Mouse (Mus musculus) kidney, embryonic 16.5 days (tissue): Measurements from ENCODE around the gene Ide. TPM values are rescaled to one million over a fixed set of nuclear protein-coding genes. Genes with fewer than 3 reads are reported as not detected.

Source experiments
- ATAC-seq: fragments of 200-750 bp; cut with Nextera tagmentation; 2 replicates; pipeline ENCODE4 v1.8.0; 2017; ENCODE audit warnings: moderate TSS enrichment; ENCODE audit not compliant: low FRiP score, low TSS enrichment
- H3K27ac ChIP-seq: fragments of 300-500 bp; sonication (generic); 2 replicates; pipeline ENCODE4 v1.5.1; 2014; ENCODE audit warnings: low read length
- H3K27me3 ChIP-seq: fragments of 300-500 bp; sonication (generic); 2 replicates; pipeline ENCODE4 v1.6.1; 2014; ENCODE audit warnings: low read length, control low read depth, mixed read lengths; ENCODE audit not compliant: insufficient read depth
- H3K36me3 ChIP-seq: fragments of 300-500 bp; sonication (generic); 2 replicates; pipeline ENCODE4 v1.6.1; 2014; ENCODE audit warnings: low read length, control low read depth, mixed read lengths; ENCODE audit not compliant: insufficient read depth
- H3K4me1 ChIP-seq: fragments of 300-500 bp; sonication (generic); 2 replicates; pipeline ENCODE4 v1.6.1; 2014; ENCODE audit warnings: low read length, control low read depth, mixed read lengths; ENCODE audit not compliant: insufficient read depth
- H3K4me2 ChIP-seq: fragments of 300-500 bp; sonication (generic); replicated peaks from 2 replicates; pipeline ENCODE4 v1.6.1; 2014; ENCODE audit warnings: low read depth, low read length
- H3K4me3 ChIP-seq: fragments of 300-500 bp; sonication (generic); 2 replicates; pipeline ENCODE4 v1.5.1; 2014; ENCODE audit warnings: mild to moderate bottlenecking, low read length
- H3K9ac ChIP-seq: fragments of 300-500 bp; sonication (generic); replicated peaks from 2 replicates; pipeline ENCODE4 v1.6.1; 2014; ENCODE audit warnings: low read length
- H3K9me3 ChIP-seq: fragments of 300-500 bp; sonication (generic); 2 replicates; pipeline ENCODE4 v1.6.1; 2016; ENCODE audit warnings: low read length, control low read depth
- WGBS: fragments of 180-500 bp; shearing (Covaris S2); extraction: QIAGEN DNeasy Blood & Tissue Kit; methylation state at CpG from one replicate; pipeline ENCODE4 v1.1.7; 2014; 5-methylcytosine and 5-hydroxymethylcytosine counted together
- polyA plus RNA-seq: library from polyadenylated mRNA; unstranded; fragments of >200 nt; fragmentation: Nextera tagmentation; extraction: Ambion mirVana; gene quantifications from 2 replicates; pipeline ENCODE4 v1.2.1, GENCODE M21; 2015

Gene Ide
- 55.8 and 58.2 TPM in 2 replicates for polyA plus RNA-seq

DNA sequence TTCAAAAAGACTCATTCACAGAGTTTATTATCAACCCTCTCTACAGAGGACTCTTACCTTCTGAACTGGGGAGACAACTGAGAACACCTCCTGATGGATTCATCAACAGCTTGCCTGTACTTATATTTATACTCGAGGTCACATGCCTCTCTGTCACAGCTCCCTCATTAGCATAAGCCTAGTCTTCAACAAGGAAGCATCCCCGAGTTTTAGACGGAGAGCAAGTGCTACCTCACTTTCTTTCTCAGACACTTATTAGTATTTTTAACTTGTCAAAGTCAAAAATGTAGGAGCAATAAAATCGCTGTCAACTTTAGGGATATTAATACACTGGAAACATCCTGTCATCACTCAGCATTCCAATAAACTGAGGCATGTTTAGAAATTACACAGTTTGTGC, at the start of gene Ide:
Ide (minus strand) TSS at position 101 of the 400 bp plus-strand sequence.
- WGBS, result 76% methylated on average over 4 of the region's 4 CpGs
- no peak within 1 kb of the TSS for H3K4me3 ChIP-seq

DNA sequence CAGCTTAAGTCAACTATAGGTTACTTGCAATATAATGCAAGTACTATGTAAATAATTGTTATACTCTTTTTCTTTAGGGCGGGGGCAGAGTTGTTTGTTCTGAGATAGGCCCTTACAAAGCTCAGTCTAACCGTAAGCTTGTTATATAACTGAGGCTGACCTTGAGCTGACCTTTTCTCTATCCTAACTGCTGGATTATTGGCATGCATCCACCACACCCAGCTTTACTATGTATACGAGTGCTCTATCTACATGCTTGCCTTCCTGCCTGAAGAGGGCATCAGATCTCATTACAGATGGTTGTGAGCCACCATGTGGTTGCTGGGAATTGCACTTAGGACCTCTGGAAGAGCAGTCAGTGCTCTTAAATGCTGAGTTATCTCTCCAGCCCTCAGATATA, 48.5 kb upstream of the Ide start:
- no peak overlapping the region for H3K9ac ChIP-seq

More for the DNA sequence above, at the start of gene Ide:
- H3K9ac ChIP-seq, result no peak within 1 kb of the TSS
- H3K4me1 ChIP-seq, result peaks cover 17% of the 10 kb centered on the region
- no peaks in the 10 kb centered on the region for H3K9me3 ChIP-seq
- no peak for ATAC-seq
- H3K4me2 ChIP-seq, result no peak within 1 kb of the TSS
- H3K36me3 ChIP-seq, result no peaks in the 10 kb centered on the region
- no peak within 1 kb of the TSS for H3K27ac ChIP-seq
- no peaks in the 10 kb centered on the region for H3K27me3 ChIP-seq

DNA sequence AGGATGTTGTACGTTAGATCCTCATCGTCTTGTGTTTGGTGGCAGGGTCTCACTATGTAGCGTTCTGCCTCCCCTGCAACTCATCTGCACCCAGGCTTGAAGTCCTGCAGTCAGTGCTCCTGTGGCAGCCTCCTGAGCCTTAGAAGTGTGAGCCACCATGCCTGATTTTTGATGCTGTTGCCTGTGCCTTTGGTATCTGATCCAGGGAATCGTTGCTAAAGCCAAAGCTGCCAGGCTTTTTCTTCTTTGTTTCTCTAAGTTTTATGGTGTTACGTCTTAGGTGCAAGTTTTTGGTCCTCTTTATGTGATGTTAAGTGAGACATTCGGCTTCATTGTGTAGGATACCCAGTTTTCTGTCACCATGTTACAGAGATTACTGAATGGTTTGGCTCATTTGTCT, 41.2 kb upstream of the Ide start:
- H3K4me2 ChIP-seq, result no peak overlapping the region; the same call in 1 of the 2 replicates
- H3K9ac ChIP-seq, result 0 out of 2 replicates have a peak overlapping the region, but pooled peaks have one; percentile 16
- no peaks in the 10 kb centered on the region for H3K27me3 ChIP-seq
- WGBS, result 73% methylated on average over 6 of the region's 6 CpGs
- peak overlapping the region; percentile 4; the same call in 1 of the 2 replicates for H3K4me3 ChIP-seq
- no peaks in the 10 kb centered on the region for H3K9me3 ChIP-seq
- H3K4me1 ChIP-seq, result peaks cover 27% of the 10 kb centered on the region
- ATAC-seq, result no peak
- no peaks in the 10 kb centered on the region for H3K36me3 ChIP-seq
- H3K27ac ChIP-seq, result no peak overlapping the region

More for the DNA sequence above, 48.5 kb upstream of the Ide start:
- H3K27me3 ChIP-seq, result no peaks in the 10 kb centered on the region
- H3K9me3 ChIP-seq, result no peaks in the 10 kb centered on the region
- no peak overlapping the region for H3K4me3 ChIP-seq
- H3K27ac ChIP-seq, result no peak overlapping the region
- WGBS, result 80% methylated on average over 3 of the region's 3 CpGs
- no peaks in the 10 kb centered on the region for H3K4me1 ChIP-seq
- H3K4me2 ChIP-seq, result no peak overlapping the region
- H3K36me3 ChIP-seq, result peaks cover 35% of the 10 kb centered on the region
- no peak for ATAC-seq

DNA sequence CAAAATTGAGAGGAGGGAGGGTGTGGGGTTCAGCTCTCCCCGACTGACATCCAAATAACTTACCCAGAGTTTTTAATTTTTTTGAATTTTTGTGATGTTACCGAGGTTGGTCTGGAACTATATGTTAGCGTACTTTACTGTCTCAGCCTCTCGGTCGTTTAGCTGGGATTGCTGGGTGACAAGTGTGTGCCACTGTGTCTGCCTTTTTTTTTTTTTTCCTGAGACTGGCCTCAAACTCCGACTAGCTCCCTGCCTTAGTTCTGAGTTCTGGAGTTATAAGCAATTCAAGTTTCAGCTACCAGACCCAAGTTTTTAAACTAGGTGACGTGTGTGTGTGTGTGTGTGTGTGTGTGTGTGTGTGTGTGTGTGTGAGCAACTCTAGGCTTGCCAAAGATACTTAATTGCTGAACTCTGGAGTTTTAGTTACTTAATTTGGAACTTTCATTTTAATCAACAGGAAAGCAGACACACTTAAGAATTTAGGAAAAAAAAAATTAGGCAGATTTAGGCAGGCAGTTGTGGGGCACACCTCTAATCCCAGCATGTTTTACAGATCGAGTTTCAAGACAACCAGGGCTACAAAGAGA, 39.8 kb upstream of the Ide start:
- 15% methylated on average over 8 of the region's 8 CpGs for WGBS
- no peaks in the 10 kb centered on the region for H3K27me3 ChIP-seq
- H3K27ac ChIP-seq, result no peak overlapping the region
- peak overlapping the region; percentile 72 for H3K4me2 ChIP-seq
- H3K4me1 ChIP-seq, result peaks cover 27% of the 10 kb centered on the region
- H3K4me3 ChIP-seq, result peak overlapping the region; percentile 98
- no peaks in the 10 kb centered on the region for H3K36me3 ChIP-seq
- H3K9me3 ChIP-seq, result no peaks in the 10 kb centered on the region
- no peak for ATAC-seq
- peak overlapping the region; percentile 50 for H3K9ac ChIP-seq

DNA sequence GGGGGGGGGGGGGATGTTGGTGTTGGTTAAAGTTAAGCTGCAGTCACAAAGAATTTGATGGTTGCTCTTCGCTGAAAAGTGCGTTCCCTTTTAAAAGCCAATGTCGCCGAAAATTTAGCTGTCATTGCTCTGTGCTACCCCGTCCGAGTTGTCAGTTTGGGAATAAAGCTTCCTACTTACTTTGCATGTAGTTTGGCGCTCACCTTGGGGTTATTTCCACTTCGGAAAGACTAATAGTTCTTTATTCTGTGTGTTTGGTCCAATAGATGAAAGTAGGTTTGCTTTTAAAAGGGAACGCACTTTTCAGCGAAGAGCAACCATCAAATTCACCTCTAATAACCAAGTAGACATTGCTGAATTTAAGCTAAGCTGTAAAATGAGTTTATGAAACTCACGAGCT, 39.2 kb upstream of the Ide start:
- under 1% methylated on average over 11 of the region's 11 CpGs for WGBS

DNA sequence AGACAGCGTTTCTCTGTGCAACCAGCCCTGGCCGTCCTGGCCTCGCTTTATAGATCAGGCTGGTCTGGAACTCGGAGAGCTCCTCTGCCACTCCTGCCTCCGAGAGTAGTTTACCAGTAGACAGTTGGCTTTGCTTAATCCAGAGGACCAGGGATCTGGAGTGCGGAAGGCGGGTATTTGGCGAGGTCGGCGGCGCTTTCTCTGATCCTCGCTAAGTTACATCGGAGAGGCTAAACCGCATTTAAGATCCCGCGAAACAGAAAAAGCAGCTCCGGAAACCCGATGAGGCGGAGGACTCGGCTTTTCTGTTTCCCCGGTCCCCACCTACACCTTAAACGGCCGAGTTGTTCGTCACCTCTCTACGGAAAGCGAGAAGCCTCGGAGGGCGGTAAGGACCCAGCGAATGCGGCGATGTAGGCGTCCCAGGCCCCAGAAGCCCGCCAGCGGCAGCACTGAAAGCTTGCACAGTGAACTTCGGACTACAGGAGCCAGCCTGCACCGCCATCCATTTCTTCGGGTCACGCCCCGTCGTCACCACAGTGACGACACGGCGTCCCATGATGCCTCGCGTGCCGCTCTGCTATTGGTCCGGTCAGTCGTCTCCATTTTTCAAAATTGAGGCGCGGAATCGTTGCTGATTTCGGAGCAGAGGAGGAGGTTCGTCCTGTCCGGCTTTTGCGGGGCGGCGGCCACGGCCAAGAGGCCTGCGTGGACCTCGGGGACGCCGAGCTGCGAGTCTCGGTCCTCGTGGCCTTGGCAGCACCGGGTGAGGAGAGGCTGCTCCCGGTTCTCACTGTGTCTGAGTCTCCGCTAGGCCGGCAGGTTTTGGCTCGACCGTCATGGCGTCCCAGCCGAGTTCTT, 38.3 kb upstream of the Ide start, which contains the start of gene Kif11:
Kif11 (plus strand) TSS at position 649 of the 861 bp plus-strand sequence.
- Histone ChIP-seq H3K27me3 (no peaks in the 10 kb centered on the region), H3K4me1 (peaks cover 27% of the 10 kb centered on the region), H3K4me3 (peak within 1 kb of the TSS; percentile 98), H3K36me3 (no peaks in the 10 kb centered on the region), H3K9ac (peak within 1 kb of the TSS; percentile 88), H3K4me2 (peak within 1 kb of the TSS; percentile 72), H3K9me3 (no peaks in the 10 kb centered on the region), H3K27ac (peak within 1 kb of the TSS; percentile 98)
- ATAC-seq, result peak; percentile 98
- WGBS, result under 1% methylated on average over 73 of the region's 73 CpGs

More for the DNA sequence above, 39.2 kb upstream of the Ide start:
- H3K4me2 ChIP-seq, result peak overlapping the region; percentile 72
- no peak for ATAC-seq
- H3K9ac ChIP-seq, result peak overlapping the region; percentile 88
- no peaks in the 10 kb centered on the region for H3K9me3 ChIP-seq
- H3K27me3 ChIP-seq, result no peaks in the 10 kb centered on the region
- H3K27ac ChIP-seq, result 0 out of 2 replicates have a peak overlapping the region, but pooled peaks have one; percentile 18
- H3K36me3 ChIP-seq, result no peaks in the 10 kb centered on the region
- peak overlapping the region; percentile 98 for H3K4me3 ChIP-seq
- H3K4me1 ChIP-seq, result peaks cover 27% of the 10 kb centered on the region

DNA sequence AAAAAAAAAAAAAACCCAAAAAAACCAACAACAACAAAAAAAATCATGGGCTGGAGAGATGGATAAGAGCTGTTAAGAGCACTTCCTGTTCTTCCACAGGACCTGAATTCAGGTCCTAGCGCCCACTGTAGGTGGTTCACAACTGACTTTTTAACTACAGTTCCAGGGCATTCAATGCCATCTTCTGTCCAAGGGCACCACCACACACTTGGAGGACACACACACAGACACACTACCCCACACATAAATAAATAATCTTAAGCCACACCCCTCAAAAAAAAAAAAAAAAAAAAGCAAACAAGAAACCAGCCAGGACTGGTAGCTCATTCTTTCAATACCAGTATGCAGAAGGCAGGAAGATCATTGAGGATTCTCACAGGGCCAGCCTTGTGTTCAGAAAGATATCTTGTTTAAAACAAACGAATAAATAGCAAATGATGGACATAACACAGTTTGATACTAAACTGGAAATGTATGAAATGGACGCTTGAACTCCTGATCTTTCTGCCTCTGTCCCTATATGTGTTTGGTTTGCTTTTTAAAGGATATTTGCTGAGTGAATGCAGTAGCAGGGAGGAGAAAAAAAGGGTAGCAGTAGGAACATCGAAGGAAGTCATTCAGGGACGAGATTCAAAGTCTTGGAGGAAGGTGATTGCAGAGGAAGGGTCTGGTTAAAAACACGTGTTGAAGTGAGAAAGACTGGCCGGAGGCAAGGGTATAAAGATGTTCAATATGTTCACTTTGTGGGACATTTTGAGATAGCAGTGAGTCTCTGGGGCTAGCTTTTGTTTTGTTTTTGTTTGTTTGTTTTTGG, 37.5 kb upstream of the Ide start:
- Histone ChIP-seq H3K9me3 (no peaks in the 10 kb centered on the region), H3K36me3 (no peaks in the 10 kb centered on the region), H3K9ac (peak overlapping the region; percentile 88), H3K27ac (peak overlapping the region; percentile 98), H3K27me3 (no peaks in the 10 kb centered on the region), H3K4me2 (peak overlapping the region; percentile 72), H3K4me3 (peak overlapping the region; percentile 98), H3K4me1 (peaks cover 22% of the 10 kb centered on the region)
- 22% methylated on average over 7 of the region's 7 CpGs for WGBS
- ATAC-seq, result peak; percentile 13; the same call in 1 of the 2 replicates

DNA sequence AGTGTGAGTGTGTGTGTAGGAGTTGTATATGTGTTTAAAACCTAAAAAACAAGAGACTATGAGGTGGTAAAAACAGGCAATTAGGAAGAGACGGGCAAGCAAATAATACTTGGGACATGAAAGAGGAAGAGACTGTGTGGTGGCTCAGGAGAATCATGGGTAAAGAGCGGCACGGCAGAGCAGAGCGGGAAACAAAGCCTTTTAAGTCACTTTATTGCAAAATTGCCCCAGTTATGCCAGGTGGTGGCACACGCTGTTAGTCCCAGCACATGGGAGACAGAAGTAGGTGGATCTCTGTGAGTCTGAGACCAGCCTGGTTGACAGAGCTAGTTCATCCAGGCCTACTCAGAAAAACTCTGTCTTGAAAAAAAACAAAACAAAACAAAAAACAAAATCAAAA, 32.7 kb upstream of the Ide start:
- Histone ChIP-seq H3K4me2 (no peak overlapping the region), H3K4me3 (no peak overlapping the region), H3K9me3 (no peaks in the 10 kb centered on the region), H3K9ac (no peak overlapping the region), H3K27me3 (no peaks in the 10 kb centered on the region), H3K36me3 (no peaks in the 10 kb centered on the region), H3K27ac (no peak overlapping the region), H3K4me1 (peaks cover 5% of the 10 kb centered on the region)
- no peak for ATAC-seq
- 76% methylated on average over 5 of the region's 5 CpGs for WGBS

DNA sequence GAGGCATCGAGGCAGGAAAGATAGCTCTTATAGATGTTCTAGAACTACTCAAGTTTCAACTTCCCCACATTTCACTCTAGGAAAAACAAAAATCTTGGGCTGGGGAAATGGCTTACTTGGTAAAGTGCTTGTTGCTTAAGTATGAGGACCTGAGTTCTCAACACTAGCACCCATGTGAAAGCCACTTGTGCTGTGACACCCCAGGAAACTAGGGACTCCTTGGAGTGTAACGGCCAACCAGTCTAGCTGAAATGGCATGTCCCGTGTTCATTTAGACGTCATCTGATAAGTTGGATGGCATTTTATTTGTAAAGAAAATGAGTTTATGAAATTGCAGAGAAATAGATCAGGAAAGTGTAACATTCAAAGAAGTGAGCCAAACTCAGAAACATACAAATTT, 32.3 kb upstream of the Ide start:
- 90% methylated on average over 4 of the region's 4 CpGs for WGBS
- H3K4me3 ChIP-seq, result no peak overlapping the region
- no peaks in the 10 kb centered on the region for H3K9me3 ChIP-seq
- peaks cover under 1% of the 10 kb centered on the region for H3K4me1 ChIP-seq
- H3K27ac ChIP-seq, result no peak overlapping the region
- ATAC-seq, result no peak
- no peak overlapping the region for H3K9ac ChIP-seq
- H3K27me3 ChIP-seq, result no peaks in the 10 kb centered on the region
- H3K36me3 ChIP-seq, result no peaks in the 10 kb centered on the region
- H3K4me2 ChIP-seq, result no peak overlapping the region
